In genomic region chr19:5692913-5693396, GRCm38 (mm10) we compare ENCODE assay signal across 9 mouse cellular contexts. TPM values are rescaled to one million over a fixed set of nuclear protein-coding genes. Genes with fewer than 3 reads are reported as not detected.
A peak's percentile ranks its signal among the peaks of the same experiment; 100 is the strongest.
DNase-seq lines count a peak whose midpoint lies in the region; ATAC-seq and TF ChIP-seq lines count a peak whose summit lies in the region.
"Had no signal": no experiment of that assay in that cellular context is flagged by ENCODE, and none has a peak within 500 bp of the region (broad histone marks: within the 10 kb centered on the region; RNA-seq: fewer than 3 reads in every experiment).

No protein-coding gene starts in this region.

- H3K9me3 ChIP-seq in heart, embryonic 11.5 days (replicated peaks; ENCODE audit: control insufficient read depth, low read length), result no peaks in the 10 kb centered on the region
- no peaks in the 10 kb centered on the region for H3K9me3 ChIP-seq in embryonic facial prominence, embryonic 15.5 days (replicated peaks)
- H3K9me3 ChIP-seq in kidney, postnatal 0 days (replicated peaks; ENCODE audit: low read length), result no peaks in the 10 kb centered on the region
- no peaks in the 10 kb centered on the region for H3K9me3 ChIP-seq in midbrain, embryonic 16.5 days (replicated peaks; ENCODE audit: control insufficient read depth, low read length, poor library complexity, severe bottlenecking)

- H3K9ac ChIP-seq in heart, embryonic 11.5 days (ENCODE audit: low read depth, low read length), result peak overlapping the region; percentile 91
- H3K9ac ChIP-seq in embryonic facial prominence, embryonic 15.5 days, result 0 out of 2 replicates have a peak overlapping the region, but pooled peaks have one; percentile 12
- peak overlapping the region; percentile 86 for H3K9ac ChIP-seq in kidney, postnatal 0 days (ENCODE audit: low read depth, low read length)
- H3K9ac ChIP-seq in midbrain, embryonic 16.5 days (ENCODE audit: low read depth, low read length), result 0 out of 2 replicates have a peak overlapping the region, but pooled peaks have one; percentile 0

- peaks cover 44% of the 10 kb centered on the region for H3K4me1 ChIP-seq in heart, embryonic 11.5 days (ENCODE audit: control insufficient read depth, insufficient read depth, low read length)
- peaks cover 55% of the 10 kb centered on the region for H3K4me1 ChIP-seq in embryonic facial prominence, embryonic 15.5 days
- H3K4me1 ChIP-seq in kidney, postnatal 0 days (replicated peaks; ENCODE audit: insufficient read depth, low read length), result peaks cover 28% of the 10 kb centered on the region
- peaks cover 26% of the 10 kb centered on the region for H3K4me1 ChIP-seq in midbrain, embryonic 16.5 days (ENCODE audit: control insufficient read depth, insufficient read depth, low read length)

- peaks cover 20% of the 10 kb centered on the region for H3K36me3 ChIP-seq in heart, embryonic 11.5 days (ENCODE audit: control insufficient read depth, insufficient read depth, low read length)
- peaks cover 50% of the 10 kb centered on the region for H3K36me3 ChIP-seq in embryonic facial prominence, embryonic 15.5 days
- peaks cover 40% of the 10 kb centered on the region for H3K36me3 ChIP-seq in kidney, postnatal 0 days (ENCODE audit: insufficient read depth, low read length)
- H3K36me3 ChIP-seq in midbrain, embryonic 16.5 days (ENCODE audit: control insufficient read depth, insufficient read depth, low read length), result peaks cover 8% of the 10 kb centered on the region

- H3K27ac ChIP-seq in heart, embryonic 11.5 days (ENCODE audit: low read depth, low read length), result peak overlapping the region; percentile 94
- peak overlapping the region; percentile 97 for H3K27ac ChIP-seq in embryonic facial prominence, embryonic 15.5 days (replicated peaks)
- peak overlapping the region; percentile 96 for H3K27ac ChIP-seq in kidney, postnatal 0 days
- no peak overlapping the region for H3K27ac ChIP-seq in midbrain, embryonic 16.5 days (ENCODE audit: low read length)

- no peaks in the 10 kb centered on the region for H3K27me3 ChIP-seq in heart, embryonic 11.5 days (ENCODE audit: control insufficient read depth, insufficient read depth, low read length)
- H3K27me3 ChIP-seq in embryonic facial prominence, embryonic 15.5 days, result no peaks in the 10 kb centered on the region
- H3K27me3 ChIP-seq in kidney, postnatal 0 days (ENCODE audit: insufficient read depth, low read length), result no peaks in the 10 kb centered on the region
- 0 out of 2 replicates have a peak, but pooled peaks cover 2% of the 10 kb centered on the region for H3K27me3 ChIP-seq in midbrain, embryonic 16.5 days (ENCODE audit: control insufficient read depth, insufficient read depth, low read depth, low read length)

- TF ChIP-seq CTCF in kidney, postnatal 0 days (IDR thresholded peaks at IDR 0.05; ENCODE audit: low read depth), result no peak

- peak overlapping the region; percentile 97 for H3K4me2 ChIP-seq in heart, embryonic 11.5 days
- peak overlapping the region; percentile 94 for H3K4me2 ChIP-seq in embryonic facial prominence, embryonic 15.5 days (replicated peaks)
- peak overlapping the region; percentile 100 for H3K4me2 ChIP-seq in kidney, postnatal 0 days (ENCODE audit: low read length)
- peak overlapping the region; percentile 11; the same call in 1 of the 2 replicates for H3K4me2 ChIP-seq in midbrain, embryonic 16.5 days (ENCODE audit: low read length)

- peak overlapping the region; percentile 93; the same call in 1 of the 2 replicates for H3K4me3 ChIP-seq in heart, embryonic 11.5 days (ENCODE audit: low read depth, low read length)
- H3K4me3 ChIP-seq in embryonic facial prominence, embryonic 15.5 days (replicated peaks), result peak overlapping the region; percentile 75
- peak overlapping the region; percentile 92 for H3K4me3 ChIP-seq in kidney, postnatal 0 days (replicated peaks; ENCODE audit: low read depth, low read length)
- no peak overlapping the region for H3K4me3 ChIP-seq in midbrain, embryonic 16.5 days (ENCODE audit: low read depth, low read length)

- no peak for ATAC-seq in heart, embryonic 11.5 days (replicated peaks; ENCODE audit: insufficient number of reproducible peaks, low FRiP score, low TSS enrichment)
- no peak for ATAC-seq in embryonic facial prominence, embryonic 15.5 days (ENCODE audit: insufficient number of reproducible peaks, low FRiP score, low TSS enrichment, low read depth)
- no peak for ATAC-seq in kidney, postnatal 0 days (replicated peaks; ENCODE audit: low FRiP score, low read depth)
- ATAC-seq in midbrain, embryonic 16.5 days, result no peak

- DNase-seq in heart, postnatal 4 days, result no peak
- DNase-seq in kidney, postnatal 0 days (ENCODE audit: low spot score), result no peak
- DNase-seq in spleen, adult 12 weeks (ENCODE audit: low spot score), result no peak
- DNase-seq in adrenal gland, adult 18-20 months (ENCODE audit: low spot score in 2 of 2), result no peak
- DNase-seq in urinary bladder, postnatal 14 days (ENCODE audit: low spot score), result no peak

- WGBS in heart, embryonic 11.5 days (ENCODE audit: insufficient replicate concordance), result 68% methylated on average over 10 of the region's 10 CpGs
- 55% methylated on average over 10 of the region's 10 CpGs for WGBS in embryonic facial prominence, embryonic 15.5 days
- 54% methylated on average over 10 of the region's 10 CpGs for WGBS in kidney, postnatal 0 days
- 80% methylated on average over 10 of the region's 10 CpGs for WGBS in midbrain, embryonic 16.5 days

RNA-seq across cellular contexts. Expression of gene Pcnx3, which starts 4.2 kb away (rescaled TPM):
- polyA plus RNA-seq in heart, embryonic 11.5 days (2014; fragmentation: Nextera tagmentation; extraction: Ambion mirVana), result 21.3 and 21.5 TPM in 2 replicates
- total RNA-seq in heart, postnatal 4 days (2021), result 10 to 100 TPM; 42.5 to 42.7 TPM
- 24.6 and 26.6 TPM in 2 replicates for polyA plus RNA-seq in embryonic facial prominence, embryonic 15.5 days (2015; fragmentation: Nextera tagmentation; extraction: Ambion mirVana)
- polyA plus RNA-seq in kidney, postnatal 0 days (2015; fragmentation: Nextera tagmentation; extraction: Ambion mirVana), result 14.8 and 15.0 TPM in 2 replicates
- polyA plus RNA-seq in midbrain, embryonic 16.5 days (2015; fragmentation: Nextera tagmentation; extraction: Ambion mirVana), result 23.9 and 25.3 TPM in 2 replicates
- total RNA-seq in adrenal gland, adult 18-20 months (2021), result 100 to 1,000 TPM in 1 of 2 experiments, 10 to 100 TPM in 1; 84.6 to 103 TPM

RNA-seq across cellular contexts. Expression of gene Map3k11, which starts 4.4 kb away (rescaled TPM):
- 16.9 and 21.0 TPM in 2 replicates for polyA plus RNA-seq in heart, embryonic 11.5 days (2014; fragmentation: Nextera tagmentation; extraction: Ambion mirVana)
- total RNA-seq in heart, postnatal 4 days (2021), result 10 to 100 TPM; 39.8 to 40.0 TPM
- 27.1 and 30.0 TPM in 2 replicates for polyA plus RNA-seq in embryonic facial prominence, embryonic 15.5 days (2015; fragmentation: Nextera tagmentation; extraction: Ambion mirVana)
- 35.4 and 39.8 TPM in 2 replicates for polyA plus RNA-seq in kidney, postnatal 0 days (2015; fragmentation: Nextera tagmentation; extraction: Ambion mirVana)
- polyA plus RNA-seq in midbrain, embryonic 16.5 days (2015; fragmentation: Nextera tagmentation; extraction: Ambion mirVana), result 9.5 and 12.9 TPM in 2 replicates
- total RNA-seq in adrenal gland, adult 18-20 months (2021), result 10 to 100 TPM; 36.9 to 45.8 TPM

RNA-seq across cellular contexts. Expression of gene Kcnk7, which starts 11.2 kb away (rescaled TPM):
- polyA plus RNA-seq in heart, embryonic 11.5 days (2014; fragmentation: Nextera tagmentation; extraction: Ambion mirVana), result not detected in 2 replicates
- total RNA-seq in heart, postnatal 4 days (2021), result not detected
- 3.8 TPM in 2 replicates for polyA plus RNA-seq in embryonic facial prominence, embryonic 15.5 days (2015; fragmentation: Nextera tagmentation; extraction: Ambion mirVana)
- 0.32 and 0.33 TPM in 2 replicates for polyA plus RNA-seq in kidney, postnatal 0 days (2015; fragmentation: Nextera tagmentation; extraction: Ambion mirVana)
- polyA plus RNA-seq in midbrain, embryonic 16.5 days (2015; fragmentation: Nextera tagmentation; extraction: Ambion mirVana), result 0.15 TPM in 1 of 2 replicates, not detected in the other
- total RNA-seq in adrenal gland, adult 18-20 months (2021), result not detected
- total RNA-seq: common myeloid progenitor, adult 5-6 weeks had no signal

RNA-seq across cellular contexts. Expression of gene Sipa1, which starts 29.4 kb away (rescaled TPM):
- 15.8 and 18.8 TPM in 2 replicates for polyA plus RNA-seq in heart, embryonic 11.5 days (2014; fragmentation: Nextera tagmentation; extraction: Ambion mirVana)
- total RNA-seq in heart, postnatal 4 days (2021), result 10 to 100 TPM; 40.2 to 42.2 TPM
- 29.4 and 30.4 TPM in 2 replicates for polyA plus RNA-seq in embryonic facial prominence, embryonic 15.5 days (2015; fragmentation: Nextera tagmentation; extraction: Ambion mirVana)
- 22.5 and 26.2 TPM in 2 replicates for polyA plus RNA-seq in kidney, postnatal 0 days (2015; fragmentation: Nextera tagmentation; extraction: Ambion mirVana)
- polyA plus RNA-seq in midbrain, embryonic 16.5 days (2015; fragmentation: Nextera tagmentation; extraction: Ambion mirVana), result 17.5 and 17.7 TPM in 2 replicates
- total RNA-seq in adrenal gland, adult 18-20 months (2021), result 10 to 100 TPM; 41.1 to 45.6 TPM

RNA-seq across cellular contexts. Expression of gene Ehbp1l1, which starts 33.2 kb away (rescaled TPM):
- polyA plus RNA-seq in heart, embryonic 11.5 days (2014; fragmentation: Nextera tagmentation; extraction: Ambion mirVana), result 54.8 and 68.0 TPM in 2 replicates
- total RNA-seq in heart, postnatal 4 days (2021), result 100 to 1,000 TPM; 179 to 191 TPM
- polyA plus RNA-seq in embryonic facial prominence, embryonic 15.5 days (2015; fragmentation: Nextera tagmentation; extraction: Ambion mirVana), result 32.4 and 35.9 TPM in 2 replicates
- polyA plus RNA-seq in kidney, postnatal 0 days (2015; fragmentation: Nextera tagmentation; extraction: Ambion mirVana), result 14.3 and 15.0 TPM in 2 replicates
- 31.3 and 38.6 TPM in 2 replicates for polyA plus RNA-seq in midbrain, embryonic 16.5 days (2015; fragmentation: Nextera tagmentation; extraction: Ambion mirVana)
- total RNA-seq in adrenal gland, adult 18-20 months (2021), result 10 to 100 TPM; 33.5 to 45.6 TPM

Comparison
In these comparisons a context has a peak if more than half of its experiments do, and no peak if none do; other contexts are left out.
1. H3K4me2 ChIP-seq: peak in every context shown above with its lines; median percentile 100 in kidney, postnatal 0 days; 97 in heart, embryonic 11.5 days; 94 in embryonic facial prominence, embryonic 15.5 days; 11 in midbrain, embryonic 16.5 days.
2. H3K9ac ChIP-seq: peak in every context shown above with its lines; median percentile 91 in heart, embryonic 11.5 days; 86 in kidney, postnatal 0 days; 12 in embryonic facial prominence, embryonic 15.5 days; 0 in midbrain, embryonic 16.5 days.